Mouse (Mus musculus) thymus, adult 2 months (tissue): Measurements from ENCODE around the gene Jpt2.

Experiments used
- CTCF ChIP-seq: fragments of 200-500 bp; IDR thresholded peaks from 2 replicates; pipeline ENCODE4 v1.5.1; 2012; ENCODE audit warnings: mild to moderate bottlenecking, control low read depth, low read length, moderate library complexity, borderline replicate concordance; ENCODE audit not compliant: control insufficient read depth, poor library complexity, insufficient read depth; ENCODE audit errors: extremely low read depth
- POLR2A ChIP-seq: fragments of 200-500 bp; IDR thresholded peaks from 2 replicates; pipeline ENCODE4 v1.6.1; 2012; ENCODE audit warnings: mild to moderate bottlenecking, low read length, control low read depth, moderate library complexity; ENCODE audit not compliant: control insufficient read depth, poor library complexity, insufficient read depth; ENCODE audit errors: extremely low read depth

- TF ChIP-seq CTCF (no peak), POLR2A (no peak)
Measured at GRCm38 (mm10) chr17:24893276-24893675, 67.2 kb downstream of the Jpt2 start.
